Mouse (Mus musculus): ENCODE data around the gene 1700014D04Rik. TPM values are rescaled to one million over a fixed set of nuclear protein-coding genes. Genes with fewer than 3 reads are reported as not detected.
"Not testable (repeated sequence)": the region's sequence is repeated elsewhere in the genome, so short reads cannot be mapped to it uniquely, and the experiment has no call there.

1700014D04Rik gene
- polyA plus RNA-seq, 2 experiments from 2014 or later: not detected

GRCm38 (mm10) chr13:59734347-59734746 lies 12.2 kb downstream of the 1700014D04Rik start:
- ATAC-seq: not testable (repeated sequence)

- ATAC-seq: no peak
These were observed 12.6 kb downstream of the 1700014D04Rik start for GRCm38 (mm10) chr13:59733936-59734335.

- ATAC-seq: no peak
These were observed 14.9 kb downstream of the 1700014D04Rik start, which contains the start of gene Spata31d1d for GRCm38 (mm10) chr13:59731652-59732051. TSS of gene Spata31d1d (minus strand) at chr13:59731752.

DNA sequence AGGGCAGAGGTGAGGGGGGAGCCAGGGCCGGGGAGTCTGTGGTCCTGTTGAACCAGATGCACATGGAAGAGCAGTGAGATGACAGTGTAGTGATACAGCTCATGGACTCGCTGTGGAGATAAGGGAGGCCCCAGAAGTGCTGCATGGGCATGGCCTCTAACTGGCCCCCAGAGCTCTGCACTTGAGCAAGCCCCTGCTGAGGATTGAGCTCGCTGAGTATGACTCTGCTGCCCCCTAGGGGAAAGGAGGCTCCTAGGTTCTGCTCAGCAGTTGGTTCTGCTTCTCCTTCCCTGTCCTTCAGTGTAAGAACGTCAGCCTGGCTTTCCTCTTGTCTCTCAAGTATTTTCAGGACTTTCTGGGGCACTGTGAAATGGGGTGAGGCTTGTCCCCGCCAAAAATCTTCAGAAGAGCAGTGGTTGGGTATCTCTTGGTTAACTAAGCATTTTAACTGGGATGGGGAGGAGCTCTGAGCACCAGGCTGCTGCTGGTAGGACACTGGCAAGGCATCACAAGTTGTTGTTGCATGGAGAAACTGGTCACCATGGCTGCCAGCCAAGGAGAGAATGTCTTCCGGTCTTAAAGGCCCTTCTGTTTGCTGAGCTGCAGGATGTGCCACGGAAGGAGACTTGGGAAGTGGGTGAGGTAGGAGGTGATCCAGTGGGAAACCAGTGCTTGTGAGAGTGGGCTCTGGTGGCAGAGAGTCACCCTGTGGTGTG lies 18.0 kb downstream of the 1700014D04Rik start:
- ATAC-seq: peak; percentile 96

- ATAC-seq: no peak
These were observed 20.2 kb downstream of the 1700014D04Rik start for GRCm38 (mm10) chr13:59726139-59726867.

GRCm38 (mm10) chr13:59722089-59722488 lies 24.5 kb downstream of the 1700014D04Rik start:
- ATAC-seq: not testable (repeated sequence)

DNA sequence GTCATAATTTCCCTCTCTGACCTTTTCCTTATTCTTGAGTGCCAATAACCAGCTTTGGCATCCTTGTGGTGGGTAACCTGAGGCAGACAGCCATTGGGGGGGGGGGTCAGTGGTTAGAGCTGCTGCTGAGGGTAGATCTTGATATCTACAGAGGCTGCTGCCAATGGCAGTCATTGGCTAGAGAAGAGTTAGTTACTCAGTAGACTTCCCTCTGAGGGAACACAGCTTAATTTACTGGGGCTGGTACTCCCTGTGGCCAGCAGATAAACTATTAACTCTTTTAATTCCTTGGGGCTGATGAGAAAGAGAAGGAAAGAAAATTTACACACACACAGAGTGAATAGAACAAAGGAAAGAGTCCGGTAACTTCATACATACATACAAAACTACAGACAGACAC lies 27.1 kb downstream of the 1700014D04Rik start:
- ATAC-seq: no peak

- peak; percentile 39 for ATAC-seq
These were observed 27.6 kb downstream of the 1700014D04Rik start for GRCm38 (mm10) chr13:59718857-59719440.

DNA sequence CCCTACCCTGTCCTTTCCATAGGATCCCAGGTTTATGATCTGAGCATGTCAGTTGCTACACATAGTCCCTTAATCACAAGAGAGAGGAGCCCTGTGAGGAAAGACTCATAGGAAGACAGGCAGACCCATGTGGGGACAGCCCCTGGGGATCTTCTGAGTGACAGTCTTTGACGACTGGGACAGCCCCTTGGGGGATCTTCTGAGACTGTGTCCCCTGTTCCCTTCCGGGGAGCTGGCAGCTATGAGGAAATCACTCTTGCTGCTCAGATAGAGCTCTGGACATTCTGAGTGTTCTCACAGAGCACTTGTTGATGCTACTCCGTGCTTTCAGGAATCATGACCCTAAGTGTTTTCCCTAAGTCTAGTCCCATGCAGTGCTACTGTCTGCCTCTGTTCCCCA lies 32.8 kb downstream of the 1700014D04Rik start:
- ATAC-seq: peak; percentile 99

- not testable (repeated sequence) for ATAC-seq
These were observed 34.6 kb downstream of the 1700014D04Rik start, which contains the start of gene Spata31d1b for GRCm38 (mm10) chr13:59711984-59712383. TSS of gene Spata31d1b (plus strand) at chr13:59712284.

- no peak for ATAC-seq
These were observed 36.3 kb downstream of the 1700014D04Rik start, which contains the start of gene Spata31d1a for GRCm38 (mm10) chr13:59710230-59710629. TSS of gene Spata31d1a (minus strand) at chr13:59710330.

- ATAC-seq: peak; percentile 91
These were observed 42.0 kb downstream of the 1700014D04Rik start for GRCm38 (mm10) chr13:59704562-59704961.

DNA sequence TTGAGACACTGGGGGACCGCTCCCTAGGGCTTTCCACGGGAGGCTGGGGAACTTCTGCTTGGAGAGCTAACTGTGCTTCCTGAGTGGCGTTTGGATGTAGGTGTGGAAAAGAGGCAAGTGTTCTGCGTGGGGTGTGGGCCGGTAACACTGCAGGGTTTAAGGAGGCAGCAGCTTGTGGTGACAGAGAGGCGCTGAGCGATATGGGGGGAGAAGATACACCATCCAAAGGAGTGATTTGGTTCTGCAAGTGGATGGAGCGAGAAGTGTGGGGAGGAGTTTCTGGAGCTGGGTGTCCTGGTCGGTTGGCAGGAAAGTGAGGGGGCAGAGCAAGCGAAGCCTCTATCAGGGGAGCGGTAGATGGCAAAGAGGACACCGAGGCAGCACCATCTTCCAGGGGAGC lies 43.0 kb downstream of the 1700014D04Rik start:
- ATAC-seq: no peak

DNA sequence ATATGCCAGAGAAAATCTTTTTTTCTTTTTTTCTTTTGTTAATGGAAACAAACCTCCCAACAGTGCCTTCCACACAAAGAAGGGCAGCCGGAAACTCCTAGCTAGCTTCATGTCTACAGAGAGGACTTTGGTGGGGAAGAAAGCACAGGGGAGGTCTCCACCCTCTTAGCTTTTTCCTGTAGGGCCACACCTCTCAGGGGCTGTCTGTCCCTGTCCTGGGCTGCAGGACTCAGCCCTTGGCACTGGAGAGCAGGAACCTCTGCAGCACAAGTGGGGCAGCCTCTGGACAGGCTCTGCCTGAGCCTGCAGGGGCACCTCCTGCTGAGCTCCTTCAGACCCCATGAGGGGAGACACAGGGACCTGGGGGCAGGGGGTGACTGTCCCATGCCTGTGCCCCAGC lies 46.4 kb downstream of the 1700014D04Rik start:
- ATAC-seq: not testable (repeated sequence)

GRCm38 (mm10) chr13:59699131-59699530 lies 47.4 kb downstream of the 1700014D04Rik start:
- no peak for ATAC-seq

GRCm38 (mm10) chr13:59695781-59696180 lies 50.8 kb downstream of the 1700014D04Rik start:
- ATAC-seq: peak; percentile 92

DNA sequence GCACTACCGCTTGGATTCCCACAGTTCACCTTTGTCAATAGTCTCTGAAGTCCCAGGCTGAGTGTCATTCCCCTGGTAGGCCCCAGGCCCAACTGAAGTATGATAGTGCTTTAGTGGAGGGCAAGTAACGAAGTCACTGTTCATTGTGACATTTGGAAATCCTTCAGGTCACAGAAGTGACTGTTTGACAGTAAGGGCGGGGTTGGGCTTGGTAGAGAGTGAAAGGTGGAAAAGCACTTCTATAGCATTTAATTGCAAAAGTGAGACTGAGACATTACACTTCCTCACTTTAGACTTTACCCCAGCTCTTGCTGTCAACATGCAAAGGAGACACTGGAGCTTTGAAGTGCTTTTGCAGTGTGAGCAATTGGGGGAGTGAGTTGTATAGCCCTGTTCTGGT lies 52.5 kb downstream of the 1700014D04Rik start, which contains the start of gene 4921517D22Rik:
4921517D22Rik (minus strand) TSS at position 101 of the 400 bp plus-strand sequence.
- no peak for ATAC-seq

DNA sequence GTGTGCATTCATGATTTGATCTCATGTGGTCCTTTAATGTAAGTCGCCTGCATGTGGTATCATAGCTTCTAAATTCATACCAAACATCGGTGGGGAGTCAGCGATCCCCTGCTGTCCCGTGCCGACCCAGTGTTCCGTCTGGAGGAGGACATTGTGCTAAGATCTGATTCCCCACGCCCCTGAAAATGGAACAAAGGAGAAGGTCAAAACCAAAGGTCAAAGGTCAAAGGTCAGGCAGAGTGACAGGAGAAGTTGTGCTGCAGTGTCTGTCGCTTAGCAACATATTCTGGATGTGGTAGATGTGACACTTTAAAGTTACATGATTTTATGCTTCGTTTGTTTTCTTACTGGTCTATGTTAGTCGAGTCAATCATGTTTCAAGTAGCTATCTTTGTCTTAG lies 55.1 kb downstream of the 1700014D04Rik start:
- ATAC-seq: no peak

Other genes starting within 250 kb of the 1700014D04Rik start
- gene Agtpbp1, start 161.5 kb downstream of the 1700014D04Rik start, polyA plus RNA-seq (2017; shearing (Covaris generic)): 10 to 100 TPM; 18.8 to 22.3 TPM
- 10 to 100 TPM; 85.9 to 96.8 TPM for gene Naa35, start 161.5 kb downstream of the 1700014D04Rik start, polyA plus RNA-seq (2017; shearing (Covaris generic))
- 10 to 100 TPM; 38.6 to 45.1 TPM for gene Golm1, start 70.9 kb downstream of the 1700014D04Rik start, polyA plus RNA-seq (2017; shearing (Covaris generic))
- gene 4921517D22Rik, start 52.6 kb downstream of the 1700014D04Rik start, polyA plus RNA-seq (2017; shearing (Covaris generic)): not detected
- gene Spata31d1a, start 36.4 kb downstream of the 1700014D04Rik start, polyA plus RNA-seq (2017; shearing (Covaris generic)): not detected
- not detected for gene Spata31d1b, start 34.5 kb downstream of the 1700014D04Rik start, polyA plus RNA-seq (2017; shearing (Covaris generic))
- not detected for gene Spata31d1d, start 15.0 kb downstream of the 1700014D04Rik start, polyA plus RNA-seq (2017; shearing (Covaris generic))
- 10 to 100 TPM; 54.6 to 62.5 TPM for gene Isca1, start 23.1 kb upstream of the 1700014D04Rik start, polyA plus RNA-seq (2017; shearing (Covaris generic))
- gene Gm49354, start 35.5 kb upstream of the 1700014D04Rik start, polyA plus RNA-seq (2017; shearing (Covaris generic)): not detected
- gene Tut7, start 76.4 kb upstream of the 1700014D04Rik start, polyA plus RNA-seq (2017; shearing (Covaris generic)): 10 to 100 TPM; 71.4 to 71.8 TPM